Mouse (Mus musculus): ENCODE data around the gene Olfr1289. TPM values are rescaled to one million over a fixed set of nuclear protein-coding genes. Genes with fewer than 3 reads are reported as not detected.

Gene Olfr1289
- total RNA-seq (2023), result not detected

GRCm38 (mm10) chr2:111480519-111480918 lies at the start of gene Olfr1289:
Gene Olfr1289 (plus strand): TSS chr2:111480819.

GRCm38 (mm10) chr2:111448842-111449241 lies 31.8 kb upstream of the Olfr1289 start, which contains the start of gene Olfr1287:
Gene Olfr1287 (plus strand): TSS chr2:111449142.

GRCm38 (mm10) chr2:111473801-111474200 lies 6.8 kb upstream of the Olfr1289 start, which contains the start of gene Olfr1288:
Gene Olfr1288 (plus strand): TSS chr2:111474101.

GRCm38 (mm10) chr2:111493729-111494128 lies 13.1 kb downstream of the Olfr1289 start, which contains the start of gene Olfr1290:
Gene Olfr1290 (minus strand): TSS chr2:111493829.

GRCm38 (mm10) chr2:111496880-111497279 lies 16.3 kb downstream of the Olfr1289 start, which contains the start of gene Olfr1291-ps1:
Gene Olfr1291-ps1 (plus strand): TSS chr2:111497180.

GRCm38 (mm10) chr2:111524903-111525302 lies 44.3 kb downstream of the Olfr1289 start, which contains the start of gene Olfr1293-ps:
Gene Olfr1293-ps (plus strand): TSS chr2:111525203.

Other genes with a start within 250 kb of the Olfr1289 start
- gene Olfr1275, start 245.5 kb upstream of the Olfr1289 start, total RNA-seq (2023), result not detected
- not detected for gene Olfr1276, start 226.3 kb upstream of the Olfr1289 start, total RNA-seq (2023)
- not detected for gene Olfr1277, start 206.7 kb upstream of the Olfr1289 start, total RNA-seq (2023)
- gene Olfr1278, start 190.7 kb upstream of the Olfr1289 start, total RNA-seq (2023), result not detected
- gene Olfr1279, start 180.2 kb upstream of the Olfr1289 start, total RNA-seq (2023), result not detected
- gene Olfr1280, start 166.8 kb upstream of the Olfr1289 start, total RNA-seq (2023), result not detected
- not detected for gene Olfr1281, start 154.3 kb upstream of the Olfr1289 start, total RNA-seq (2023)
- not detected for gene Olfr1282, start 144.7 kb upstream of the Olfr1289 start, total RNA-seq (2023)
- not detected for gene Olfr1283, start 114.0 kb upstream of the Olfr1289 start, total RNA-seq (2023)
- gene Olfr1284, start 105.3 kb upstream of the Olfr1289 start, total RNA-seq (2023), result under 1 TPM in 1 of 2 experiments, not detected in 1; 0.20 TPM
- gene Olfr1286, start 57.7 kb upstream of the Olfr1289 start, total RNA-seq (2023), result not detected
- not detected for gene Olfr1287, start 31.7 kb upstream of the Olfr1289 start, total RNA-seq (2023)
- gene Olfr1288, start 6.7 kb upstream of the Olfr1289 start, total RNA-seq (2023), result not detected
- not detected for gene Olfr1290, start 13.0 kb downstream of the Olfr1289 start, total RNA-seq (2023)
- gene Olfr1291-ps1, start 16.4 kb downstream of the Olfr1289 start, total RNA-seq (2023), result not detected
- not detected for gene Olfr1293-ps, start 44.4 kb downstream of the Olfr1289 start, total RNA-seq (2023)
- gene Olfr1294, start 59.5 kb downstream of the Olfr1289 start, total RNA-seq (2023), result not detected
- not detected for gene Olfr1295, start 88.9 kb downstream of the Olfr1289 start, total RNA-seq (2023)
- gene Olfr1297, start 145.7 kb downstream of the Olfr1289 start, total RNA-seq (2023), result not detected
- not detected for gene Olfr1298, start 168.4 kb downstream of the Olfr1289 start, total RNA-seq (2023)
- gene Olfr1299, start 180.6 kb downstream of the Olfr1289 start, total RNA-seq (2023), result not detected

Measured in neutrophil, adult 59 days (primary cell).